Comparison of ENCODE assay signal across 11 mouse cellular contexts in genomic region chr9:77620482-77620881, GRCm38 (mm10). TPM values are rescaled to one million over a fixed set of nuclear protein-coding genes. Genes with fewer than 3 reads are reported as not detected.
DNase-seq lines count a peak whose midpoint lies in the region; ATAC-seq and TF ChIP-seq lines count a peak whose summit lies in the region.
"Had no signal": no experiment of that assay in that cellular context is flagged by ENCODE, and none has a peak within 500 bp of the region (broad histone marks: within the 10 kb centered on the region; RNA-seq: fewer than 3 reads in every experiment).

No protein-coding gene starts in this region.

- no peak overlapping the region for H3K27ac ChIP-seq in forebrain, embryonic 14.5 days (ENCODE audit: low read depth, low read length)
- H3K27ac ChIP-seq in forebrain, embryonic 12.5 days = no peak overlapping the region
- H3K27ac ChIP-seq in forebrain, postnatal 0 days (ENCODE audit: low read depth, low read length) = no peak overlapping the region

- DNase-seq in forebrain, embryonic 14.5 days (ENCODE audit: low spot score) = peak; percentile 76
- peak; percentile 43 to 68 for DNase-seq in lung, adult 18-20 months
- DNase-seq in lung, postnatal 14 days = no peak
- DNase-seq in forebrain, postnatal 0 days = peak; percentile 39
- DNase-seq in layer of hippocampus, adult 9-11 months = peak; percentile 27
- no peak for DNase-seq in natural killer cell, adult 2 months (ENCODE audit: low spot score in 2 of 2)
- DNase-seq in gastrocnemius, postnatal 36 days = no peak
- DNase-seq: right cerebral cortex, adult 18-20 months had no signal

- H3K9ac ChIP-seq in forebrain, embryonic 14.5 days (ENCODE audit: low read length) = no peak overlapping the region
- no peak overlapping the region for H3K9ac ChIP-seq in forebrain, embryonic 12.5 days
- no peak overlapping the region for H3K9ac ChIP-seq in forebrain, postnatal 0 days

- H3K4me2 ChIP-seq in forebrain, embryonic 14.5 days (ENCODE audit: low read length) = no peak overlapping the region
- H3K4me2 ChIP-seq in forebrain, embryonic 12.5 days = no peak overlapping the region
- H3K4me2 ChIP-seq in forebrain, postnatal 0 days (ENCODE audit: low read depth) = no peak overlapping the region

- no peaks in the 10 kb centered on the region for H3K9me3 ChIP-seq in forebrain, embryonic 14.5 days (replicated peaks; ENCODE audit: control insufficient read depth, low read length)
- no peaks in the 10 kb centered on the region for H3K9me3 ChIP-seq in forebrain, embryonic 12.5 days
- no peaks in the 10 kb centered on the region for H3K9me3 ChIP-seq in forebrain, postnatal 0 days (ENCODE audit: low read length)

- WGBS in forebrain, embryonic 14.5 days = 24% methylated on average over 2 of the region's 2 CpGs
- 63% methylated on average over 2 of the region's 2 CpGs for WGBS in forebrain, embryonic 12.5 days
- WGBS in forebrain, postnatal 0 days = 25% methylated on average over 2 of the region's 2 CpGs

- no peaks in the 10 kb centered on the region for H3K27me3 ChIP-seq in forebrain, embryonic 14.5 days (replicated peaks; ENCODE audit: control insufficient read depth, insufficient read depth, low read length)
- H3K27me3 ChIP-seq in forebrain, embryonic 12.5 days = no peaks in the 10 kb centered on the region
- H3K27me3 ChIP-seq in forebrain, postnatal 0 days (ENCODE audit: insufficient read depth, low read length) = no peaks in the 10 kb centered on the region

- H3K36me3 ChIP-seq in forebrain, embryonic 14.5 days (ENCODE audit: control insufficient read depth, insufficient read depth, low read length) = no peaks in the 10 kb centered on the region
- H3K36me3 ChIP-seq in forebrain, embryonic 12.5 days (replicated peaks) = no peaks in the 10 kb centered on the region
- H3K36me3 ChIP-seq in forebrain, postnatal 0 days (ENCODE audit: insufficient read depth) = no peaks in the 10 kb centered on the region

- intact Hi-C loops in gastrocnemius, postnatal 36 days (cut with DNase I) = no loop called here

- no peak overlapping the region for H3K4me3 ChIP-seq in forebrain, embryonic 14.5 days (ENCODE audit: low read depth, low read length)
- no peak overlapping the region for H3K4me3 ChIP-seq in forebrain, embryonic 12.5 days (replicated peaks)
- H3K4me3 ChIP-seq in forebrain, postnatal 0 days (ENCODE audit: low read depth, low read length) = no peak overlapping the region
- H3K4me3 ChIP-seq: erythroblast, embryonic 14.5 days had no signal

- no peaks in the 10 kb centered on the region; the same call in 1 of the 2 replicates for H3K4me1 ChIP-seq in forebrain, embryonic 14.5 days (ENCODE audit: control insufficient read depth, insufficient read depth, low read length)
- 0 out of 2 replicates have a peak, but pooled peaks cover 4% of the 10 kb centered on the region for H3K4me1 ChIP-seq in forebrain, embryonic 12.5 days
- no peaks in the 10 kb centered on the region for H3K4me1 ChIP-seq in forebrain, postnatal 0 days (ENCODE audit: insufficient read depth)

- TF ChIP-seq CTCF in forebrain, postnatal 0 days (IDR thresholded peaks at IDR 0.05; ENCODE audit: low read depth) = no peak

- peak; percentile 75; the same call in 1 of the 2 replicates for ATAC-seq in forebrain, embryonic 14.5 days
- no peak for ATAC-seq in forebrain, embryonic 12.5 days (ENCODE audit: low FRiP score)
- ATAC-seq in forebrain, postnatal 0 days = peak; percentile 48; the same call in 1 of the 2 replicates

RNA-seq across cellular contexts. Expression of gene Klhl31, which starts 15.8 kb away (rescaled TPM):
- 0.05 TPM in 2 replicates for polyA plus RNA-seq in forebrain, embryonic 14.5 days (2014; fragmentation: Nextera tagmentation; extraction: Ambion mirVana)
- 0.19 and 0.24 TPM in 2 replicates for polyA plus RNA-seq in forebrain, embryonic 12.5 days (2016; fragmentation: Nextera tagmentation; extraction: Ambion mirVana)
- 0.05 and 0.08 TPM in 2 replicates for total RNA-seq in forebrain, postnatal 0 days (2014; rRNA removed)
- 0.06 and 0.08 TPM in 2 replicates for polyA plus RNA-seq in forebrain, postnatal 0 days (2015; fragmentation: Nextera tagmentation; extraction: Ambion mirVana)
- total RNA-seq in gastrocnemius, postnatal 36 days (2021) = 100 to 1,000 TPM; 521 to 528 TPM
- total RNA-seq: megakaryocyte, adult 5-6 weeks had no signal
- polyA plus RNA-seq: erythroblast, embryonic 14.5 days had no signal

Comparison
In these comparisons a context has a peak if more than half of its experiments do, and no peak if none do; other contexts are left out.
1. DNase-seq: peak in forebrain, embryonic 14.5 days (single experiment), lung, adult 18-20 months (2 of 2), forebrain, postnatal 0 days (single experiment) and layer of hippocampus, adult 9-11 months (single experiment); none in lung, postnatal 14 days (single experiment), natural killer cell, adult 2 months (0 of 2) and gastrocnemius, postnatal 36 days (0 of 2).